Mouse (Mus musculus) lung, embryonic 16.5 days (tissue): ENCODE data around the gene Rapgefl1. TPM values are rescaled to one million over a fixed set of nuclear protein-coding genes. Genes with fewer than 3 reads are reported as not detected.

ENCODE experiments used
- ATAC-seq: fragments of 200-750 bp; cut with Nextera tagmentation; 2 replicates; pipeline ENCODE4 v1.8.0; 2017; ENCODE audit warnings: low read depth, mild to moderate bottlenecking, moderate library complexity
- H3K27ac ChIP-seq: fragments of 300-500 bp; sonication (generic); 2 replicates; pipeline ENCODE4 v1.5.1; 2014; ENCODE audit warnings: mild to moderate bottlenecking, control low read depth, low read length
- H3K27me3 ChIP-seq: fragments of 300-500 bp; sonication (generic); 2 replicates; pipeline ENCODE4 v1.6.1; 2014; ENCODE audit warnings: low read depth, low read length, mixed read lengths; ENCODE audit not compliant: control insufficient read depth, insufficient read depth
- H3K36me3 ChIP-seq: fragments of 300-500 bp; sonication (generic); 2 replicates; pipeline ENCODE4 v1.6.1; 2014; ENCODE audit warnings: low read length; ENCODE audit not compliant: control insufficient read depth, insufficient read depth
- H3K4me1 ChIP-seq: fragments of 300-500 bp; sonication (generic); replicated peaks from 2 replicates; pipeline ENCODE4 v1.6.1; 2014; ENCODE audit warnings: low read length, mixed read lengths; ENCODE audit not compliant: control insufficient read depth, insufficient read depth
- H3K4me2 ChIP-seq: fragments of 300-500 bp; sonication (generic); 2 replicates; pipeline ENCODE4 v1.6.1; 2014; ENCODE audit warnings: low read depth, low read length, control low read depth
- H3K4me3 ChIP-seq: fragments of 300-500 bp; sonication (generic); 2 replicates; pipeline ENCODE4 v1.5.1; 2014; ENCODE audit warnings: mild to moderate bottlenecking, low read length, control low read depth
- H3K9ac ChIP-seq: fragments of 300-500 bp; sonication (generic); 2 replicates; pipeline ENCODE4 v1.6.1; 2014; ENCODE audit warnings: low read length, control low read depth
- H3K9me3 ChIP-seq: fragments of 300-500 bp; sonication (generic); 2 replicates; pipeline ENCODE4 v1.6.1; 2016; ENCODE audit warnings: low read length; ENCODE audit not compliant: control insufficient read depth
- WGBS: fragments of 180-500 bp; shearing (Covaris S2); extraction: QIAGEN DNeasy Blood & Tissue Kit; methylation state at CpG from one replicate; pipeline ENCODE4 v1.1.7; 2014; 5-methylcytosine and 5-hydroxymethylcytosine counted together
- polyA plus RNA-seq: library from polyadenylated mRNA; unstranded; fragments of >200 nt; fragmentation: Nextera tagmentation; extraction: Ambion mirVana; gene quantifications from 2 replicates; pipeline ENCODE4 v1.2.1, GENCODE M21; 2015

The Rapgefl1 gene
- polyA plus RNA-seq, 1 experiment from 2014 or later, result 1.3 TPM

GRCm38 (mm10) chr11:98889077-98889476 lies 52.5 kb downstream of the Rapgefl1 start:
- Histone ChIP-seq H3K27ac (no peak overlapping the region), H3K9ac (no peak overlapping the region), H3K9me3 (no peaks in the 10 kb centered on the region), H3K4me1 (peaks cover 14% of the 10 kb centered on the region), H3K4me2 (no peak overlapping the region), H3K36me3 (peaks cover 42% of the 10 kb centered on the region), H3K27me3 (no peaks in the 10 kb centered on the region), H3K4me3 (no peak overlapping the region)
- no peak for ATAC-seq
- WGBS, result 94% methylated on average over 4 of the region's 4 CpGs

GRCm38 (mm10) chr11:98889977-98890376 lies 53.4 kb downstream of the Rapgefl1 start:
- peaks cover 42% of the 10 kb centered on the region for H3K36me3 ChIP-seq
- no peak overlapping the region for H3K27ac ChIP-seq
- no peak overlapping the region for H3K4me2 ChIP-seq
- H3K4me1 ChIP-seq, result peaks cover 14% of the 10 kb centered on the region
- no peak overlapping the region for H3K4me3 ChIP-seq
- no peak overlapping the region for H3K9ac ChIP-seq
- ATAC-seq, result no peak
- H3K9me3 ChIP-seq, result no peaks in the 10 kb centered on the region
- no peaks in the 10 kb centered on the region for H3K27me3 ChIP-seq
- 84% methylated on average over 5 of the region's 5 CpGs for WGBS

GRCm38 (mm10) chr11:98892426-98892825 lies 55.8 kb downstream of the Rapgefl1 start:
- Histone ChIP-seq H3K36me3 (peaks cover 48% of the 10 kb centered on the region), H3K4me3 (no peak overlapping the region), H3K9me3 (no peaks in the 10 kb centered on the region), H3K9ac (no peak overlapping the region), H3K27me3 (no peaks in the 10 kb centered on the region), H3K27ac (no peak overlapping the region), H3K4me1 (peaks cover 14% of the 10 kb centered on the region), H3K4me2 (no peak overlapping the region)
- WGBS, result 47% methylated on average over 5 of the region's 5 CpGs
- 0 out of 2 replicates have a peak, but pooled peaks have one; percentile 45 for ATAC-seq

DNA sequence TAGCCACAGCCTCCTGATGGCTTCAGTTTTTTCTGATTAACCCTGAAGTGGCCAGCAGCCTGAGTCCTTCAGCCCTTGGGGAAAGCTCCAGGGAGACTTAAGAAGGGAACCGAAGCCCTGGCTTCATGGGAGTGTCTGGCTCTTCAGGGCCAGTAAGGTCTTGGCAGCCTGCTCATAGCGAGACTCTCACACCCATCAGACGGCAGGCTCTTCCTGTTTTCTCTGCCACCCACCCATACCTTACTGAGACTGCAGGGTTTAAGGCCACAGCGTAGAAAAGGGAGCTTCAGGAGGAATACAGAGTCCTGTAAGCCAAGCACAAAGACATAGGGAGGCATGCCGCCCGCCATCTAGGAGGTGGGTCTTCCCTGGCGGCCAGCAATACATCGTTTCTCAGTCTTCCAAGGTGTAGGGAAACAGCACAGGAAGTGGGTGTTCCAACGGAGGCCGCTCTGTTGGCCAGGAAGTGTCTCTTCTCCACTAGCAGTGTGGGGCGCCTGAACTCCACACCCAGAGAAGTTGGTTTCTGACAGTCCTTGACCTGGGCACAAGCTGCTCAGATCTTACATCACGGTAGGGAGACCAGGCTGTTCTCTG lies 64.0 kb downstream of the Rapgefl1 start:
- Histone ChIP-seq H3K27ac (no peak overlapping the region), H3K9ac (no peak overlapping the region), H3K4me1 (peaks cover 19% of the 10 kb centered on the region; the same call in 1 of the 2 replicates), H3K9me3 (no peaks in the 10 kb centered on the region), H3K4me3 (no peak overlapping the region), H3K27me3 (no peaks in the 10 kb centered on the region), H3K4me2 (no peak overlapping the region), H3K36me3 (peaks cover 37% of the 10 kb centered on the region)
- ATAC-seq, result no peak
- WGBS, result 66% methylated on average over 12 of the region's 12 CpGs

DNA sequence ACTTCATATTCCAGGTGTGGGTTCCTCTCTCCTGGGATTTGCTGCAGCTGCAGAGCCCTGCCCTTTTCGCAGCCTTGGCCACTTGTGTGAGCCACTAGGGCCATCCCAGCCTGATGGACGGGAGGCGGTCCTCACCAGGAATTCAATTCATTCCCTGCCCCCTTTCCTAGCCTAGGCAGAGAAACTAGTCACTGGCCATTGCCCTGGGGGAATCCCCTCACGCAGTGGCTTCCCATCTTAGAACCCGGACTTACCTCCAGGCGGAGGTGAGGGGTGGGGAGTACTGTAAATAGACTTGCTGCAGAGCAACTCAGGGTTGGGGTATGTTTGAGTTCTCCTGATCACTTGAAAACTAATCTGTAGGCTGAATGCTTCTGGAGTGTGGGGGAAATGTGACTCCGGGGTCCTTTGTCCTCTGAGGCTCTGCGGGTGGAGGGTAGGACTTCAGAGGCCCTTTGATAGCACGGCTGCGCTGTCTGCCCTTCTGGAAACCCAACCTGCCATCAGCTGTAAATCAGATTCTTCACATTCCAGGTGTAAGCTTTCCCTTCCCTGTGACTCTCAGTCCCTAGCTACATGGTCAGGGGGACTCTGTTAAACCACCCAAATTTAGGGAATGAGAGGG lies 66.1 kb downstream of the Rapgefl1 start:
- Histone ChIP-seq H3K36me3 (peaks cover 22% of the 10 kb centered on the region), H3K9me3 (no peaks in the 10 kb centered on the region), H3K9ac (0 out of 2 replicates have a peak overlapping the region, but pooled peaks have one; percentile 17), H3K4me2 (no peak overlapping the region), H3K27ac (peak overlapping the region; percentile 87), H3K27me3 (no peaks in the 10 kb centered on the region), H3K4me3 (no peak overlapping the region), H3K4me1 (peaks cover 24% of the 10 kb centered on the region; the same call in 1 of the 2 replicates)
- no peak for ATAC-seq
- 28% methylated on average over 10 of the region's 10 CpGs for WGBS

Other genes with a start within 250 kb of the Rapgefl1 start
- gene Ormdl3, start 249.4 kb upstream of the Rapgefl1 start, polyA plus RNA-seq, result 50.8 and 51.2 TPM in 2 replicates
- gene Lrrc3c, start 238.5 kb upstream of the Rapgefl1 start, polyA plus RNA-seq, result not detected in 2 replicates
- gene Gm12355, start 211.1 kb upstream of the Rapgefl1 start, polyA plus RNA-seq, result 0.69 and 1.2 TPM in 2 replicates
- not detected in 2 replicates for gene Gsdma3, start 210.4 kb upstream of the Rapgefl1 start, polyA plus RNA-seq
- not detected in 2 replicates for gene Gsdma2, start 190.0 kb upstream of the Rapgefl1 start, polyA plus RNA-seq
- 0.09 TPM in 1 of 2 replicates, not detected in the other for gene Gsdma, start 172.4 kb upstream of the Rapgefl1 start, polyA plus RNA-seq
- gene Psmd3, start 154.2 kb upstream of the Rapgefl1 start, polyA plus RNA-seq, result 165 and 177 TPM in 2 replicates
- not detected in 2 replicates for gene Csf3, start 135.5 kb upstream of the Rapgefl1 start, polyA plus RNA-seq
- gene Med24, start 107.3 kb upstream of the Rapgefl1 start, polyA plus RNA-seq, result 56.6 and 57.8 TPM in 2 replicates
- 36.3 and 36.4 TPM in 2 replicates for gene Thra, start 96.1 kb upstream of the Rapgefl1 start, polyA plus RNA-seq
- gene Nr1d1, start 61.5 kb upstream of the Rapgefl1 start, polyA plus RNA-seq, result 1.4 and 1.6 TPM in 2 replicates
- 19.4 and 20.3 TPM in 2 replicates for gene Msl1, start 41.3 kb upstream of the Rapgefl1 start, polyA plus RNA-seq
- gene Casc3, start 31.9 kb upstream of the Rapgefl1 start, polyA plus RNA-seq, result 33.2 and 36.6 TPM in 2 replicates
- gene Wipf2, start 26.9 kb downstream of the Rapgefl1 start, polyA plus RNA-seq, result 4.6 and 4.8 TPM in 2 replicates
- gene Cdc6, start 71.0 kb downstream of the Rapgefl1 start, polyA plus RNA-seq, result 34.0 and 38.3 TPM in 2 replicates
- gene Rara, start 91.0 kb downstream of the Rapgefl1 start, polyA plus RNA-seq, result 35.4 and 37.2 TPM in 2 replicates
- 0.31 TPM in 1 of 2 replicates, not detected in the other for gene Gjd3, start 146.2 kb downstream of the Rapgefl1 start, polyA plus RNA-seq
- 257 and 270 TPM in 2 replicates for gene Top2a, start 187.4 kb downstream of the Rapgefl1 start, polyA plus RNA-seq
- 498 TPM in 2 replicates for gene Igfbp4, start 204.5 kb downstream of the Rapgefl1 start, polyA plus RNA-seq